Mouse (Mus musculus) liver, embryonic 14.5 days (tissue): Measurements from ENCODE around the gene Hc.

ENCODE experiments used
- CTCF ChIP-seq: IDR thresholded peaks from 2 replicates; pipeline ENCODE4 v1.5.1; 2016; ENCODE audit warnings: antibody characterized with exemption, low read depth, control low read depth
- EP300 ChIP-seq: IDR thresholded peaks from 2 replicates; pipeline ENCODE4 v1.6.1; 2016; ENCODE audit warnings: antibody characterized with exemption, low read depth

- TF ChIP-seq CTCF (no peak), EP300 (no peak)
Observed at GRCm38 (mm10) chr2:34962211-34962610, 99.0 kb downstream of the Hc start.
